Mouse (Mus musculus): ENCODE results near the gene Dppa5a. TPM values are rescaled to one million over a fixed set of nuclear protein-coding genes. Genes with fewer than 3 reads are reported as not detected.

The Dppa5a gene
- polyA plus RNA-seq, 1 experiment from 2014 or later = 0.60 TPM

DNA sequence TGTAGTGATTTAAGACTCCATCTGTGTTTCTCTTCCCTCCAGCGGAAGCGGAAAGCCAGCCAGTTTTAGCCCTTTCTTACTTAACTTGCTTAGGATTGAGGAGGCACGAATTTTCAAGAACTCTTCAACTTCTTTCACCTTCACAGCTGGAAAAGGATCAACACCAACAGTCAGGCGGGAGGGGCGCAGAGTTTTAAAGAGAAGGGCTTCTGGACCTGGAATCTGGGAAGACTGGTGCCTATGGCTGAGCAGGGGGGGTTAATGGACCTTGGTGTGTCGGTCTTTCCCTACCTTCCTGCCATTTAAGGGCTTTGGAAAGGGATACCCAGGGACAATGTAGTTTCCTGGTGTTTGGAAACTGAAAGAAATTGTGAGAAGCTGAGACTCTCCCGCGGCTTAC lies 9.6 kb upstream of the Dppa5a start:
- H3K4me2 ChIP-seq = peak overlapping the region; percentile 79
- no peaks in the 10 kb centered on the region for H3K36me3 ChIP-seq
- no peak overlapping the region for H3K27ac ChIP-seq
- peak overlapping the region; percentile 44 for H3K4me3 ChIP-seq
- ATAC-seq (ENCODE audit: insufficient number of reproducible peaks, insufficient read depth, low FRiP score, low TSS enrichment, low read depth) = no peak
- WGBS = 33% methylated on average over 8 of the region's 8 CpGs
- H3K9ac ChIP-seq = peak overlapping the region; percentile 64; the same call in 1 of the 2 replicates
- H3K27me3 ChIP-seq = peaks cover 12% of the 10 kb centered on the region
- H3K9me3 ChIP-seq = no peaks in the 10 kb centered on the region
- H3K4me1 ChIP-seq = peaks cover 12% of the 10 kb centered on the region

- 61% methylated on average over 4 of the region's 4 CpGs for WGBS
- no peaks in the 10 kb centered on the region for H3K36me3 ChIP-seq
- H3K27me3 ChIP-seq = peaks cover 12% of the 10 kb centered on the region
- peaks cover 12% of the 10 kb centered on the region for H3K4me1 ChIP-seq
- no peak overlapping the region for H3K4me3 ChIP-seq
- no peak overlapping the region for H3K27ac ChIP-seq
- H3K9ac ChIP-seq = no peak overlapping the region
- H3K9me3 ChIP-seq = no peaks in the 10 kb centered on the region
- H3K4me2 ChIP-seq = no peak overlapping the region
- no peak for ATAC-seq (ENCODE audit: insufficient number of reproducible peaks, insufficient read depth, low FRiP score, low TSS enrichment, low read depth)
These were observed 7.5 kb upstream of the Dppa5a start for GRCm38 (mm10) chr9:78375486-78375885.

GRCm38 (mm10) chr9:78374885-78375389 lies 7.0 kb upstream of the Dppa5a start:
- Histone ChIP-seq H3K4me1 (peaks cover 12% of the 10 kb centered on the region), H3K36me3 (no peaks in the 10 kb centered on the region), H3K9ac (no peak overlapping the region), H3K27ac (no peak overlapping the region), H3K9me3 (no peaks in the 10 kb centered on the region), H3K4me3 (no peak overlapping the region), H3K27me3 (peaks cover 10% of the 10 kb centered on the region), H3K4me2 (no peak overlapping the region)
- no peak for ATAC-seq (ENCODE audit: insufficient number of reproducible peaks, insufficient read depth, low FRiP score, low TSS enrichment, low read depth)
- 61% methylated on average over 1 of the region's 1 CpGs for WGBS

- 52% methylated on average over 5 of the region's 5 CpGs for WGBS
- H3K27ac ChIP-seq = no peak overlapping the region
- no peak for ATAC-seq (ENCODE audit: insufficient number of reproducible peaks, insufficient read depth, low FRiP score, low TSS enrichment, low read depth)
- H3K4me2 ChIP-seq = no peak overlapping the region
- H3K27me3 ChIP-seq = peaks cover 5% of the 10 kb centered on the region
- no peaks in the 10 kb centered on the region for H3K9me3 ChIP-seq
- no peak overlapping the region for H3K9ac ChIP-seq
- peaks cover 12% of the 10 kb centered on the region for H3K4me1 ChIP-seq
- H3K36me3 ChIP-seq = no peaks in the 10 kb centered on the region
- no peak overlapping the region for H3K4me3 ChIP-seq
These were observed 6.4 kb upstream of the Dppa5a start for GRCm38 (mm10) chr9:78374397-78374796.

GRCm38 (mm10) chr9:78372827-78373504 lies 5.0 kb upstream of the Dppa5a start:
- no peak overlapping the region for H3K4me3 ChIP-seq
- H3K9ac ChIP-seq = no peak overlapping the region
- peaks cover 6% of the 10 kb centered on the region for H3K4me1 ChIP-seq
- no peak for ATAC-seq (ENCODE audit: insufficient number of reproducible peaks, insufficient read depth, low FRiP score, low TSS enrichment, low read depth)
- WGBS = 83% methylated on average over 10 of the region's 10 CpGs
- no peaks in the 10 kb centered on the region for H3K36me3 ChIP-seq
- no peaks in the 10 kb centered on the region for H3K9me3 ChIP-seq
- H3K27ac ChIP-seq = no peak overlapping the region
- no peaks in the 10 kb centered on the region; the same call in 1 of the 2 replicates for H3K27me3 ChIP-seq
- no peak overlapping the region for H3K4me2 ChIP-seq

DNA sequence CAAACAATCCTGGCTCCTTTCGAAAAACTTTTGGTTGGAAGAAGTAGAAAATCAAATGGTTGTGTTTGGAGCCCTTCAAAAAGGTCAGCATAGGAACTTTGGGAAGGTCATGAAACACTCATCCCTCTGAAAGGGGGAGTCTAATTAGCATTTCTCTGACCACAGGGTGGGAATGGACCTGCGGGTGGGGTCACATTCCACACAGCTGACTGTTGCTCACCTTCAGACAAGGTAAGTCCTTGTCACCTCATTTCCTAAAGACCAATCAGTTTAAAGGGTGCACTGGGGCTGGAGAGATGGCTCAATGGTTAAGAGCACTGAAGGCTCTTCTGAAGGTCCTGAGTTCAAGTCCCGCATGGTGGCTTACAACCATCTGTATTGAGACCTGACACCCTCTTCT lies 3.5 kb upstream of the Dppa5a start:
- Histone ChIP-seq H3K27ac (no peak overlapping the region), H3K27me3 (no peaks in the 10 kb centered on the region), H3K9me3 (no peaks in the 10 kb centered on the region), H3K4me3 (no peak overlapping the region), H3K4me1 (no peaks in the 10 kb centered on the region), H3K9ac (no peak overlapping the region), H3K36me3 (no peaks in the 10 kb centered on the region), H3K4me2 (no peak overlapping the region)
- ATAC-seq (ENCODE audit: insufficient number of reproducible peaks, insufficient read depth, low FRiP score, low TSS enrichment, low read depth) = no peak
- 95% methylated on average over 3 of the region's 3 CpGs for WGBS

- Histone ChIP-seq H3K4me3 (no peak overlapping the region), H3K36me3 (no peaks in the 10 kb centered on the region), H3K4me2 (no peak overlapping the region), H3K27ac (no peak overlapping the region), H3K4me1 (no peaks in the 10 kb centered on the region), H3K27me3 (no peaks in the 10 kb centered on the region), H3K9me3 (no peaks in the 10 kb centered on the region), H3K9ac (no peak overlapping the region)
- ATAC-seq (ENCODE audit: insufficient number of reproducible peaks, insufficient read depth, low FRiP score, low TSS enrichment, low read depth) = no peak
- WGBS = 87% methylated on average over 7 of the region's 7 CpGs
These were observed 1.8 kb upstream of the Dppa5a start for GRCm38 (mm10) chr9:78369786-78370185.

DNA sequence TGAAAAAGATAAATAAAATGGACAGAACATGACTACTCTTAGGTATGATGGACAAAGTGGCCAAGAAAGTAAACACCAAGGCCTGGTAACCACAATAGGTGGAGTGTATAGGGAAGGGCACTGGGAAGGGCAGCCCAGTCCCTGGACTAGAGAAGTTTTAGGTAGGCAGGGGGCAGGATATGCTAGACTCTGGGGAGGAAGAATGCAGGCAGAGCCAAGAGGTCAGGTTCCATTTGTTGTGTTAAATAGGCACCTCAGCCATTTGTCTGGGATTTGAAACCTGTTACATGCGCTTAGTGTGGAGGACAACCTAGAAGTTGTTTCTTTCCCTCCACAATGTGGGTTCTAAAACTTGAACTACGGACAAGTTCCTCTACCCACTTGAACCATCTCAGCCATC lies 1.4 kb upstream of the Dppa5a start:
- no peaks in the 10 kb centered on the region for H3K9me3 ChIP-seq
- H3K4me3 ChIP-seq = no peak overlapping the region
- H3K4me1 ChIP-seq = no peaks in the 10 kb centered on the region
- no peak for ATAC-seq (ENCODE audit: insufficient number of reproducible peaks, insufficient read depth, low FRiP score, low TSS enrichment, low read depth)
- no peak overlapping the region for H3K9ac ChIP-seq
- no peaks in the 10 kb centered on the region for H3K36me3 ChIP-seq
- H3K27me3 ChIP-seq = no peaks in the 10 kb centered on the region
- no peak overlapping the region for H3K27ac ChIP-seq
- no peak overlapping the region for H3K4me2 ChIP-seq
- 93% methylated on average over 2 of the region's 2 CpGs for WGBS

GRCm38 (mm10) chr9:78368671-78369293 lies 805 bp upstream of the Dppa5a start:
- Histone ChIP-seq H3K27ac (no peak overlapping the region), H3K36me3 (no peaks in the 10 kb centered on the region), H3K9ac (no peak overlapping the region), H3K4me3 (no peak overlapping the region), H3K9me3 (no peaks in the 10 kb centered on the region), H3K4me2 (no peak overlapping the region), H3K4me1 (no peaks in the 10 kb centered on the region), H3K27me3 (no peaks in the 10 kb centered on the region)
- no peak for ATAC-seq (ENCODE audit: insufficient number of reproducible peaks, insufficient read depth, low FRiP score, low TSS enrichment, low read depth)
- 74% methylated on average over 3 of the region's 3 CpGs for WGBS

- WGBS = 70% methylated on average over 13 of the region's 13 CpGs
These were observed 2.0 kb downstream of the Dppa5a start for GRCm38 (mm10) chr9:78365850-78366544.

DNA sequence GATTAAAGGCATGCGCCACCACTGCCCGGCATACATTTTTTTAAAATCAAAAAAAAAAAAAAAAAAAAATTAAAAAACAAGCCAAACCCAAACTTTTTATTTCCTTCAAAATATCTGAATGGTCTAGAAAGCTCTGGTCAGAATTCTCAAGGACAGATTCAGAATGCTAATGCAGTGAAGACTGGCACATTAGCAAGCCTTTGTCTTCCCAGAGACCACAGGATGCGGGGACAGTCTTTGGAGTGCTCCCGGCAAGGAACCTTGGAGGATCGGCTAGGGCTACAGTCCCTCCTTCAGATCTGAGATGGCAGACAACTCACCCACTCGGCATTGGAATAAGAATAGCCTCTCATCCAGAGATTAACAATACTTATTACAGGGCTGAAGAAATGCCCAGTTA lies 3.3 kb downstream of the Dppa5a start:
- H3K27ac ChIP-seq = no peak overlapping the region
- H3K27me3 ChIP-seq = no peaks in the 10 kb centered on the region
- no peaks in the 10 kb centered on the region for H3K36me3 ChIP-seq
- H3K4me3 ChIP-seq = no peak overlapping the region
- WGBS = 86% methylated on average over 6 of the region's 6 CpGs
- no peak for ATAC-seq (ENCODE audit: insufficient number of reproducible peaks, insufficient read depth, low FRiP score, low TSS enrichment, low read depth)
- no peak overlapping the region for H3K4me2 ChIP-seq
- no peaks in the 10 kb centered on the region for H3K9me3 ChIP-seq
- H3K4me1 ChIP-seq = no peaks in the 10 kb centered on the region
- no peak overlapping the region for H3K9ac ChIP-seq

More at GRCm38 (mm10) chr9:78365850-78366544, 2.0 kb downstream of the Dppa5a start:
- Histone ChIP-seq H3K36me3 (no peaks in the 10 kb centered on the region), H3K9ac (no peak overlapping the region), H3K27me3 (no peaks in the 10 kb centered on the region), H3K27ac (no peak overlapping the region), H3K4me2 (no peak overlapping the region), H3K4me1 (no peaks in the 10 kb centered on the region), H3K4me3 (no peak overlapping the region), H3K9me3 (no peaks in the 10 kb centered on the region)
- no peak for ATAC-seq (ENCODE audit: insufficient number of reproducible peaks, insufficient read depth, low FRiP score, low TSS enrichment, low read depth)

DNA sequence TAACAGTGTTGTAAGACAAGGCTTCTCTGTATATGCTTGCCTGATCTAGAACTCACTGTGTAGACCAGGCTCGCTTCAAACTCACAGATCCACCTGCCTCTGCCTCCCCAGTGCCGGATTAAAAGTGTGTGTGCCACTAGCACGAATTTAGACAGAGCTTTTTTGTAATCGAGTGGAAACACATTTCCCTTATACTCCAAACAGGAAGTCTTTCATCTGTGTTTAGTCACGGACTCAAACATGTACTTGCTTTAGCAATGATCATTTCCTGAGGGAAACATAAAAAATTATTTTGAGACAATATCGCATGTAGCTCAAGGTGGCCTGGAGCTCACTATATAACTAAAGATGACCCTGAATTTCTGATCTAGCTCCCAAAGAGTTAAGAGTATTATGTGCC lies 4.6 kb downstream of the Dppa5a start:
- Histone ChIP-seq H3K4me1 (no peaks in the 10 kb centered on the region), H3K9ac (no peak overlapping the region), H3K36me3 (no peaks in the 10 kb centered on the region), H3K9me3 (no peaks in the 10 kb centered on the region), H3K27ac (no peak overlapping the region), H3K4me2 (no peak overlapping the region), H3K4me3 (no peak overlapping the region), H3K27me3 (no peaks in the 10 kb centered on the region)
- WGBS = 48% methylated on average over 6 of the region's 6 CpGs
- ATAC-seq (ENCODE audit: insufficient number of reproducible peaks, insufficient read depth, low FRiP score, low TSS enrichment, low read depth) = no peak

Measured in embryonic facial prominence, embryonic 13.5 days (tissue).